Mouse (Mus musculus) thymus, adult 2 months (tissue): Measurements from ENCODE around the gene Kpna7.

Source experiments
- CTCF ChIP-seq: fragments of 200-500 bp; IDR thresholded peaks from 2 replicates; pipeline ENCODE4 v1.5.1; 2012; ENCODE audit warnings: mild to moderate bottlenecking, control low read depth, low read length, moderate library complexity, borderline replicate concordance; ENCODE audit not compliant: control insufficient read depth, poor library complexity, insufficient read depth; ENCODE audit errors: extremely low read depth
- POLR2A ChIP-seq: fragments of 200-500 bp; IDR thresholded peaks from 2 replicates; pipeline ENCODE4 v1.6.1; 2012; ENCODE audit warnings: mild to moderate bottlenecking, low read length, control low read depth, moderate library complexity; ENCODE audit not compliant: control insufficient read depth, poor library complexity, insufficient read depth; ENCODE audit errors: extremely low read depth

- TF ChIP-seq POLR2A (no peak), CTCF (no peak)
Measured at GRCm38 (mm10) chr5:145057907-145058306, 25.9 kb downstream of the Kpna7 start.
